In the genomic region with DNA sequence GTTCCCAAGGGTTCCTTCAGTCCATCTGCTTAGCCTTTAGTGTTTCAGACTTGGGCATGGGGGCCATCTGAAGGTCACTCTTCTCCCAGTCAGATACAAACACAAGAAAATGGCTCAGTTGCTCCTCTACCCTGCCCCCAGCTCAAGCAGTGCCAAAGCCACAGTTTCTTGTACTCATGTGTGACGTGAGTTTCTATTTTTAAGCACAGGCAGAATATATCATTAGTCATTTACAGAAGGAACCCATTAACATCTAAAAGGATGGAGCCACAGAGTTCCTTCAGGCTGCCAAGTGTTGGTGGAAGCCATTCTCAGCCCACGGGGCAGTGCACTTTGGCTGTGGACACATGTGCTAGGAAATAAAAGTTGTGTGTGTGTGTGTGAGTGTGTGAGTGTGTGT, we compare ENCODE assay signal across 8 mouse cellular contexts.
DNase-seq lines count a peak whose midpoint lies in the region; ATAC-seq and TF ChIP-seq lines count a peak whose summit lies in the region.

No protein-coding gene starts in this region.

- H3K36me3 ChIP-seq in heart, embryonic 10.5 days = peaks cover 7% of the 10 kb centered on the region
- H3K36me3 ChIP-seq in stomach, embryonic 14.5 days (ENCODE audit: control insufficient read depth, insufficient read depth, low read length) = peaks cover 2% of the 10 kb centered on the region; the same call in 1 of the 2 replicates
- peaks cover 5% of the 10 kb centered on the region for H3K36me3 ChIP-seq in midbrain, embryonic 16.5 days (ENCODE audit: control insufficient read depth, insufficient read depth, low read length)

- TF ChIP-seq CTCF in lung, adult 2 months (IDR thresholded peaks at IDR 0.05; ENCODE audit: insufficient read depth, low read length) = no peak

- H3K9me3 ChIP-seq in heart, embryonic 10.5 days = 0 out of 2 replicates have a peak, but pooled peaks cover 4% of the 10 kb centered on the region
- peaks cover 4% of the 10 kb centered on the region; the same call in 1 of the 2 replicates for H3K9me3 ChIP-seq in stomach, embryonic 14.5 days (ENCODE audit: control insufficient read depth, low read depth, low read length)
- peaks cover 4% of the 10 kb centered on the region; the same call in 1 of the 2 replicates for H3K9me3 ChIP-seq in midbrain, embryonic 16.5 days (replicated peaks; ENCODE audit: control insufficient read depth, low read length, poor library complexity, severe bottlenecking)

- peaks cover 2% of the 10 kb centered on the region; the same call in 1 of the 2 replicates for H3K4me1 ChIP-seq in lung, adult 2 months (ENCODE audit: control insufficient read depth, insufficient read depth, low read length)
- peaks cover 23% of the 10 kb centered on the region for H3K4me1 ChIP-seq in heart, embryonic 10.5 days
- peaks cover 2% of the 10 kb centered on the region; the same call in 1 of the 2 replicates for H3K4me1 ChIP-seq in stomach, embryonic 14.5 days (ENCODE audit: control insufficient read depth, insufficient read depth, low read length)
- H3K4me1 ChIP-seq in midbrain, embryonic 16.5 days (ENCODE audit: control insufficient read depth, insufficient read depth, low read length) = no peaks in the 10 kb centered on the region

- no peak overlapping the region for H3K9ac ChIP-seq in stomach, embryonic 14.5 days (replicated peaks; ENCODE audit: low read depth, low read length)
- H3K9ac ChIP-seq in midbrain, embryonic 16.5 days (ENCODE audit: low read depth, low read length) = no peak overlapping the region

- H3K4me3 ChIP-seq in lung, adult 2 months (replicated peaks; ENCODE audit: extremely low read depth, low read depth, low read length) = no peak overlapping the region
- no peak overlapping the region for H3K4me3 ChIP-seq in heart, embryonic 10.5 days
- H3K4me3 ChIP-seq in stomach, embryonic 14.5 days (ENCODE audit: low read depth, low read length) = no peak overlapping the region
- no peak overlapping the region for H3K4me3 ChIP-seq in midbrain, embryonic 16.5 days (ENCODE audit: low read depth, low read length)

- peak; percentile 93 for ATAC-seq in common myeloid progenitor, adult 5-6 weeks (replicated peaks; ENCODE audit: low read depth, poor library complexity, severe bottlenecking)
- peak; percentile 74; the same call in 1 of the 2 replicates for ATAC-seq in stomach, embryonic 14.5 days (ENCODE audit: insufficient number of reproducible peaks, insufficient read depth, low FRiP score, low read depth)
- no peak for ATAC-seq in midbrain, embryonic 16.5 days

- H3K4me2 ChIP-seq in stomach, embryonic 14.5 days (replicated peaks; ENCODE audit: low read depth, low read length) = no peak overlapping the region
- no peak overlapping the region for H3K4me2 ChIP-seq in midbrain, embryonic 16.5 days (ENCODE audit: low read length)

- WGBS in lung, adult 2 months = 8% methylated on average over 2 of the region's 2 CpGs
- 31% methylated on average over 2 of the region's 2 CpGs for WGBS in heart, embryonic 10.5 days
- WGBS in stomach, embryonic 14.5 days = 31% methylated on average over 2 of the region's 2 CpGs
- WGBS in midbrain, embryonic 16.5 days = 44% methylated on average over 2 of the region's 2 CpGs

- peak; percentile 31 to 44 for DNase-seq in lung, adult 18-20 months
- DNase-seq in lung, adult 2 months = no peak
- no peak for DNase-seq in heart, embryonic 10.5 days (ENCODE audit: low spot score)
- peak; percentile 76 for DNase-seq in kidney, postnatal 10 days
- DNase-seq in retina, postnatal 1 day = no peak

- H3K27ac ChIP-seq in heart, embryonic 10.5 days = peak overlapping the region; percentile 23; the same call in 1 of the 2 replicates
- no peak overlapping the region for H3K27ac ChIP-seq in stomach, embryonic 14.5 days (ENCODE audit: low read length)
- H3K27ac ChIP-seq in midbrain, embryonic 16.5 days (ENCODE audit: low read length) = no peak overlapping the region

- TF ChIP-seq POLR2A in lung, adult 2 months (IDR thresholded peaks at IDR 0.05; ENCODE audit: borderline replicate concordance, extremely low read depth, low read depth, low read length) = no peak

- H3K27me3 ChIP-seq in heart, embryonic 10.5 days (ENCODE audit: insufficient read depth, poor library complexity, severe bottlenecking) = no peaks in the 10 kb centered on the region
- no peaks in the 10 kb centered on the region for H3K27me3 ChIP-seq in stomach, embryonic 14.5 days (ENCODE audit: control insufficient read depth, insufficient read depth, low read length)
- no peaks in the 10 kb centered on the region for H3K27me3 ChIP-seq in midbrain, embryonic 16.5 days (ENCODE audit: control insufficient read depth, insufficient read depth, low read depth, low read length)

Comparison
In these comparisons a context has a peak if more than half of its experiments do, and no peak if none do; other contexts are left out.
1. DNase-seq: peak in lung, adult 18-20 months (2 of 2) and kidney, postnatal 10 days (single experiment); none in lung, adult 2 months (single experiment), heart, embryonic 10.5 days (single experiment) and retina, postnatal 1 day (single experiment).